Mouse (Mus musculus) mesoderm, embryonic 11.5 days (tissue): Measurements from ENCODE around the gene Pdhb.
"Not testable (repeated sequence)": the region's sequence is repeated elsewhere in the genome, so short reads cannot be mapped to it uniquely, and the experiment has no call there.

ENCODE experiments used
- DNase-seq: peaks from one replicate; pipeline ENCODE4 v3.0.0-alpha.2; 2012; ENCODE audit warnings: low read depth, low spot score

Gene Pdhb

DNA sequence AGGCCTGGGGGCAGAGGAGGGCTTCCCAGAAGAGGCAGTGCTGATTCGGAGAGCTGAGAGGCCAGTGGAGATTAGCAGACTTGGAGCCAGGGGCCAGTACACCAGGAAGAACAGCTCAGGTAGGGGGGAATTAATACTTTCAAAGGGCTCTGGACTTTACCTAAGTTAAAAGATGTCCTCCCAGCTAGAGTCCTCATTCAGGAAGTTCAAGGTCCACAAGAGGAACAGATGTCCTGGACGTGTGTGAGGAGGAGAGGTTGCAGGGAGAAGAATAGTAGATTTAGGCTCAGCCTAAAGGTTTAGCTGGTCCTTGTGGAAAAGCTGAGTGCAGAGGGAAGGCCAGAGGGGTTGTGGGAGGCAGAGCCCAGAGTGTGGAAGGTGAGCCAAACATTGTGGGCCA, 38.6 kb downstream of the Pdhb start:
- no peak for DNase-seq

DNA sequence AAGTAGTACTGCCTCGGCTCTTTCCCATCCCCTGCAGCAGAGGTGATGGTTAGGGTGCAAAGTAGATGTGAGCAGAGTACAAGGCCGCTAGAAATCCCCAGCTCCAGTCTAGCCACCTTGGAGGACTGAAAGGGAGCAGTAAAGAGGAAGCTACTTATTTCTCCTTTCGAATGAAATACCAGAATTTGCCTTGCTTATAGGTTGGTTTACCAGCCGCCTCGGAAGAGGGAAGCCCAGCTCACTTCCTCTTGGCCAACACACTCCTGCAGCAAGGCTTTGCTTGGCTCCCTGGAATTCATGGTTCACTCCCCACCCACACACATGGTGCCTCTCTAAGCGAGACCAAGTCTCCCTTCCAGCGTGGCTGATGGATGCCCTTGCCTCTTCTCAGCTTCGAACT, 40.0 kb downstream of the Pdhb start:
- DNase-seq = no peak

DNA sequence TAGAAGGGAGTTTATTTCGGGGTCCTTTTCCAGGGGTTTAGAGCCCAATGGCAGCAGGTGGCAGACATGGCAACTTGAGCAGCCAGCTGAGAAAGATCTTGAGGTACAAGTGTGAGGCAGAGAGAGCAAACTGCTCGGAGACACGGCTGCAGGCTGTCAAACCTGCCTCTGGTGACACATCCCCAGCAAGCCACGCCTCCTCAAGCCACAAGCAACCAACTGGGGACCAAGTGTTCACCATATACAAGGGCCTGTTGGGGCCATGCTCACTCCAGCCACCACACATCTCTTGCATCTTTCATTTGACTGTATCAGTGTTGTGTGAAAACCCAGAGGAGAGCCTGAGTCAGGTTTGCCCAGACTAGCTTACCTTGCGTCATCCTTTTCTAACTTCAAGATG, 44.9 kb downstream of the Pdhb start:
- no peak for DNase-seq

DNA sequence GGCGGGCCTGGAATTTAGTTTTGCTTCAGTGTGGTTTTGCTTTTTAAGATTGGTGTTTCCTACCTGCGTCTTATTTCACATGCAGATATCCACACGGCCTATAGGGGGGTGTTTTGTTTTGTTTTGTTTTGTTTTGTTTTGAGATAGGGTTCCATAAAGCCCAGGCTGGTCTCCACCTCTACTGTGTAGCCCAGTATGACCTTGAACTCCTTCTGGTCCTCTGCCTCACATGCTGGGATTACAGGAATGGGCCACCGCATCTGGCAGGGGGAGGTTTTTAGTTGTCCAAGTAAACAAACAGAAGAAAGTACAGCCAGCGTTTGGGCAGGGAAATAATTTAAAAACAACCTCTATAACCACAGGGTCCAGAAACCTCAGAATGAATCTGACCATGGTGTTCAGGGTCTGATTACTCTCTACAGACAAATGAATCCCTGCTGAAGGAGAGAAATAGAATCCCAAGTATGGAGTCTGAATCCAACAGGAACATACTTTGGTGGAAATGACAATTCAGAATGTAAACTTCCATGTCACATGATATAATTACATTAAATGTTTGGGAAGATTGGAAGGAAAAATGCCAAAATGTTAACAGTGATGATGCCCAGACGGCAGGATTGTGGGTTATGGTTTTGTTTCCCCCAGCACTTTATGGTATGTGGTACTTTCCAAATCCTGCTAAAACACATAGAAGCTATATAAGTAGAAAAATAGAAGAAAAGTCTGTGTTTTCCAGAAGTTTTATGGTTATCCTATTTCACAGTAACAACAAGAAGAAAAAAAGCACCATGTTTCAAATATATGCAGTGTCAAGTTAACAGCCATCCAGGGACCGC, 48.6 kb downstream of the Pdhb start:
- no peak for DNase-seq

DNA sequence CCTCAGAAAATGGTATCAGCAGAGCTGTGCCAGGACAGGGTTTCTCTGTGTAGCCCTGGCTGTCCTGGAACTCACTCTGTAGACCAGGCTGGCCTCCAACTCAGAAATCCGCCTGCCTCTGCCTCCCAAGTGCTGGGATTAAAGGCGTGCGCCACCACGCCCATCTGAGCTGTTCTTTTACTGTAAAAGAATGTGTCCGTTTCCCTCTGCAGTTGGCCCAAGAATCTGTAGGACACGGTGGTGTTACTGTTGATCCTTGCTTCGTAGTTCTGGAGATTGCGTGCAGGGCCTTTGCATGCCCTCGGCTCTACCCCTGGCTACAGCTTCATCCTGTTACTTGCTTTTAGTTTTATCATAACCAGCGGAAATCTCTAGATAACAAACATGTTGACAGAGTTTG, 49.2 kb downstream of the Pdhb start:
- DNase-seq = not testable (repeated sequence)

DNA sequence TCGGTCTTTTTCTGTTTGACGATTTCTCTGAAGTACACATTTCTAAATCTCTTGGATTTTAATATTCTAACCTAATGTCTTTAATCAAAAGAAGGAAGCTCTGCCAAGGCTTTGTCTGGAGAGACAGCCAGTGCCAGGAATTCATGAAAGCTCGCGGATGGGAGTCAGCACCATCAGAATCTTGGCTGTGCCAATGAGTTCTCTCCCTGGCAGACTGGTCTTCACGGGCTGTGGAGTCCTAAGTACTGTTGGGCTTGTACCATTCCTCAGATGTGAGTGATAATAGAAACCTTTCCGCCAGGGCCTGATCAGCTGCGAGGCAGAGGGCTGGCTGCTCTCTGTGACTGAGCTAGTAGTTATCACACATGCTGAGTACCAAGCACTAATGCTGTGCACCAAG, 49.7 kb downstream of the Pdhb start:
- DNase-seq = no peak

DNA sequence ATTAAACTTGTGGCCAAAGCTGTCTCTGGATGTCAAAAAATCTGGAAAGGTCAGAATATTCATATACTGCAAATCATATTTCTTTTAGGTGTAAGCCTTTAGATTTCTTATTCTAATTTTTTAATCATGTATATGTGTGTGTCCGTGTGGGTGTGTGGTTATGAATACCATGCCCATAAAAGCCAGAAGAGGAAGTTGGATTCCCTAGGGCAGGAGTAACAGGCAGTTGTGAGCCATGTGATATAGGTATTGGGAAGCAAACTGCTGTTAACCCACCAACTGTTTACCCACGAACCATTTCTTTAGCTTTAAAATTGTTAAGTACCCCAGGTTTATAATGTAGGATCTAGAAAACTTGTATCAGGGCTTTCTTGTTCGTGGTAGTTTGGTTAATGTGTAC, 52.9 kb downstream of the Pdhb start:
- DNase-seq = no peak

DNA sequence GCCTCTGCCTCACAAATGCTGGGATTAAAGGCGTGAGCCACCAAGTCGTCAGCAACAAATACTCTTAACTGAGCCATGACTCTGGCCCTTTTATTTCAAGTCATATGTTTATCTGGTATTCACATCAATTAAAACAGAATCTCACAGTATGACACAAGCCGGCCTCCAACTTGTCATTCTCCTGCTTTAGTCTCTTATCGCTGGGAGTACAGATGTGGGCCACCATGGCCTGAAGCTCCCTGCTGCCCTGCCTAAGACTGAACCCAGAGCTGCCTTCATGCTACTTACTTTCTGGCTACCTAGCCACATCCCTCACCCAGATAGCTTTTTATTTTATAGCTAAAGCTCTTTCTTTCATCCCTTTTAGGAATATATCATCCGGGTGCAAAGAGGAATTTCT, 53.4 kb downstream of the Pdhb start:
- no peak for DNase-seq

DNA sequence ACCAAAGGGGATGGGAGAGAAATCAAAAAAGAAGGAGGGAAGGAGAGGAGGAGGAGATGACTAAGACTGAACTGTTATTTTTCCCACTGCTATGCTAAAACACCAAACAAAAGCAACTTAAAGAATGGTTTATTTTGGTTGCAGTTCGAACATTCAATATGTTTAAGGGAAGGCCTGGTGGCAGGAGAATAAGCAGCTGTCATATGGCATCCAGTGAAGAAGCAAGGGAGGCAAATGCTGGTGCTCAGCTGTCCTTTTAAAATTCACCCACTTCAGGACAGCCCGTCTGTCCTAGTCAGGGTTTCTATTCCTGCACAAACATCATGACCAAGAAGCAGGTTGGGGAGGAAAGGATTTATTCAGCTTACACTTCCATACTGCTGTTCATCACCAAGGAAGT, 55.5 kb downstream of the Pdhb start:
- DNase-seq = no peak
